Mouse (Mus musculus): ENCODE measurements around the gene Lpar5. TPM values are rescaled to one million over a fixed set of nuclear protein-coding genes. Genes with fewer than 3 reads are reported as not detected.

The Lpar5 gene
- polyA plus RNA-seq, 1 experiment, result 1.0 TPM

GRCm38 (mm10) chr6:125098513-125098912 lies 30.8 kb downstream of the Lpar5 start:
- no peak for DNase-seq (ENCODE audit: low read depth)
- TF ChIP-seq POLR2A (IDR thresholded peaks at IDR 0.05; ENCODE audit: borderline replicate concordance, extremely low read depth, insufficient read depth, insufficient read length, poor library complexity, severe bottlenecking) (no peak), CTCF (IDR thresholded peaks at IDR 0.05; ENCODE audit: borderline replicate concordance, extremely low read depth, insufficient read depth, insufficient read length) (no peak)

- TF ChIP-seq CTCF (IDR thresholded peaks at IDR 0.05; ENCODE audit: borderline replicate concordance, extremely low read depth, insufficient read depth, insufficient read length), result no peak
- no peak for TF ChIP-seq POLR2A (IDR thresholded peaks at IDR 0.05; ENCODE audit: borderline replicate concordance, extremely low read depth, insufficient read depth, insufficient read length, poor library complexity, severe bottlenecking)
- peak; percentile 86 for DNase-seq (ENCODE audit: low read depth)
Measured at GRCm38 (mm10) chr6:125099421-125099971, 31.8 kb downstream of the Lpar5 start.

GRCm38 (mm10) chr6:125101444-125101843 lies 33.7 kb downstream of the Lpar5 start:
- TF ChIP-seq POLR2A (IDR thresholded peaks at IDR 0.05; ENCODE audit: borderline replicate concordance, extremely low read depth, insufficient read depth, insufficient read length, poor library complexity, severe bottlenecking) (no peak), CTCF (IDR thresholded peaks at IDR 0.05; ENCODE audit: borderline replicate concordance, extremely low read depth, insufficient read depth, insufficient read length) (no peak)
- DNase-seq (ENCODE audit: low read depth), result no peak

- TF ChIP-seq CTCF (IDR thresholded peaks at IDR 0.05; ENCODE audit: borderline replicate concordance, extremely low read depth, insufficient read depth, insufficient read length) (no peak), POLR2A (IDR thresholded peaks at IDR 0.05; ENCODE audit: borderline replicate concordance, extremely low read depth, insufficient read depth, insufficient read length, poor library complexity, severe bottlenecking) (no peak)
- DNase-seq (ENCODE audit: low read depth), result no peak
Measured at GRCm38 (mm10) chr6:125104223-125104622, 36.5 kb downstream of the Lpar5 start.

GRCm38 (mm10) chr6:125107705-125108104 lies 40.0 kb downstream of the Lpar5 start:
- peak; percentile 44; the same call in 1 of the 2 replicates for TF ChIP-seq CTCF (IDR thresholded peaks at IDR 0.05; ENCODE audit: borderline replicate concordance, extremely low read depth, insufficient read depth, insufficient read length)
- no peak for TF ChIP-seq POLR2A (IDR thresholded peaks at IDR 0.05; ENCODE audit: borderline replicate concordance, extremely low read depth, insufficient read depth, insufficient read length, poor library complexity, severe bottlenecking)
- DNase-seq (ENCODE audit: low read depth), result no peak

GRCm38 (mm10) chr6:125109371-125109770 lies 41.7 kb downstream of the Lpar5 start:
- DNase-seq (ENCODE audit: low read depth), result no peak
- no peak for TF ChIP-seq POLR2A (IDR thresholded peaks at IDR 0.05; ENCODE audit: borderline replicate concordance, extremely low read depth, insufficient read depth, insufficient read length, poor library complexity, severe bottlenecking)
- no peak for TF ChIP-seq CTCF (IDR thresholded peaks at IDR 0.05; ENCODE audit: borderline replicate concordance, extremely low read depth, insufficient read depth, insufficient read length)

- DNase-seq (ENCODE audit: low read depth), result peak; percentile 67
- TF ChIP-seq CTCF (IDR thresholded peaks at IDR 0.05; ENCODE audit: borderline replicate concordance, extremely low read depth, insufficient read depth, insufficient read length) (peak; percentile 53; the same call in 1 of the 2 replicates), POLR2A (IDR thresholded peaks at IDR 0.05; ENCODE audit: borderline replicate concordance, extremely low read depth, insufficient read depth, insufficient read length, poor library complexity, severe bottlenecking) (no peak)
Measured at GRCm38 (mm10) chr6:125110927-125111326, 43.2 kb downstream of the Lpar5 start.

GRCm38 (mm10) chr6:125112553-125112952 lies 44.8 kb downstream of the Lpar5 start:
- DNase-seq (ENCODE audit: low read depth), result no peak

GRCm38 (mm10) chr6:125119387-125119786 lies 51.7 kb downstream of the Lpar5 start:
- no peak for TF ChIP-seq CTCF (IDR thresholded peaks at IDR 0.05; ENCODE audit: borderline replicate concordance, extremely low read depth, insufficient read depth, insufficient read length)
- TF ChIP-seq POLR2A (IDR thresholded peaks at IDR 0.05; ENCODE audit: borderline replicate concordance, extremely low read depth, insufficient read depth, insufficient read length, poor library complexity, severe bottlenecking), result no peak
- DNase-seq (ENCODE audit: low read depth), result no peak

More at GRCm38 (mm10) chr6:125112553-125112952, 44.8 kb downstream of the Lpar5 start:
- TF ChIP-seq POLR2A (IDR thresholded peaks at IDR 0.05; ENCODE audit: borderline replicate concordance, extremely low read depth, insufficient read depth, insufficient read length, poor library complexity, severe bottlenecking) (no peak), CTCF (IDR thresholded peaks at IDR 0.05; ENCODE audit: borderline replicate concordance, extremely low read depth, insufficient read depth, insufficient read length) (no peak)

- TF ChIP-seq POLR2A (IDR thresholded peaks at IDR 0.05; ENCODE audit: borderline replicate concordance, extremely low read depth, insufficient read depth, insufficient read length, poor library complexity, severe bottlenecking), result no peak
- no peak for DNase-seq (ENCODE audit: low read depth)
Measured at GRCm38 (mm10) chr6:125128724-125129123, 61.0 kb downstream of the Lpar5 start.

- no peak for DNase-seq (ENCODE audit: low read depth)
- no peak for TF ChIP-seq POLR2A (IDR thresholded peaks at IDR 0.05; ENCODE audit: borderline replicate concordance, extremely low read depth, insufficient read depth, insufficient read length, poor library complexity, severe bottlenecking)
Measured at GRCm38 (mm10) chr6:125129710-125130402, 62.1 kb downstream of the Lpar5 start.
